Mouse (Mus musculus): ENCODE results near the gene Hlx. TPM values are rescaled to one million over a fixed set of nuclear protein-coding genes. Genes with fewer than 3 reads are reported as not detected.

Hlx gene
- total RNA-seq, 1 experiment from 2014 or later: 8.6 TPM

GRCm38 (mm10) chr1:184721121-184721520 lies 11.3 kb downstream of the Hlx start:
- ATAC-seq (replicated peaks in 1 of 2; ENCODE audit: insufficient read depth in 1 of 2, low FRiP score in 2 of 2, low TSS enrichment in 1 of 2, low read depth in 1 of 2, poor library complexity in 2 of 2, severe bottlenecking in 2 of 2): no peak

GRCm38 (mm10) chr1:184720162-184721025 lies 12.0 kb downstream of the Hlx start:
- peak in 1 of 2 experiments; percentile 6; a peak in 1 of 4 replicates for ATAC-seq (replicated peaks in 1 of 2; ENCODE audit: insufficient read depth in 1 of 2, low FRiP score in 2 of 2, low TSS enrichment in 1 of 2, low read depth in 1 of 2, poor library complexity in 2 of 2, severe bottlenecking in 2 of 2)

- ATAC-seq (replicated peaks in 1 of 2; ENCODE audit: insufficient read depth in 1 of 2, low FRiP score in 2 of 2, low TSS enrichment in 1 of 2, low read depth in 1 of 2, poor library complexity in 2 of 2, severe bottlenecking in 2 of 2): peak in 1 of 2 experiments; percentile 18; a peak in 1 of 4 replicates
Observed at GRCm38 (mm10) chr1:184718261-184719120, 13.9 kb downstream of the Hlx start.

GRCm38 (mm10) chr1:184717691-184718200 lies 14.7 kb downstream of the Hlx start:
- no peak for ATAC-seq (replicated peaks in 1 of 2; ENCODE audit: insufficient read depth in 1 of 2, low FRiP score in 2 of 2, low TSS enrichment in 1 of 2, low read depth in 1 of 2, poor library complexity in 2 of 2, severe bottlenecking in 2 of 2)

- ATAC-seq (replicated peaks in 1 of 2; ENCODE audit: insufficient read depth in 1 of 2, low FRiP score in 2 of 2, low TSS enrichment in 1 of 2, low read depth in 1 of 2, poor library complexity in 2 of 2, severe bottlenecking in 2 of 2): no peak
Observed at GRCm38 (mm10) chr1:184717016-184717568, 15.3 kb downstream of the Hlx start.

GRCm38 (mm10) chr1:184716117-184716516 lies 16.3 kb downstream of the Hlx start:
- ATAC-seq (replicated peaks in 1 of 2; ENCODE audit: insufficient read depth in 1 of 2, low FRiP score in 2 of 2, low TSS enrichment in 1 of 2, low read depth in 1 of 2, poor library complexity in 2 of 2, severe bottlenecking in 2 of 2): peak; percentile 30 to 50; a peak in 1 of 4 replicates

GRCm38 (mm10) chr1:184715693-184716092 lies 16.7 kb downstream of the Hlx start:
- no peak for ATAC-seq (replicated peaks in 1 of 2; ENCODE audit: insufficient read depth in 1 of 2, low FRiP score in 2 of 2, low TSS enrichment in 1 of 2, low read depth in 1 of 2, poor library complexity in 2 of 2, severe bottlenecking in 2 of 2)

- ATAC-seq (replicated peaks in 1 of 2; ENCODE audit: insufficient read depth in 1 of 2, low FRiP score in 2 of 2, low TSS enrichment in 1 of 2, low read depth in 1 of 2, poor library complexity in 2 of 2, severe bottlenecking in 2 of 2): no peak
Observed at GRCm38 (mm10) chr1:184714515-184714914, 17.9 kb downstream of the Hlx start.

GRCm38 (mm10) chr1:184713716-184714115 lies 18.7 kb downstream of the Hlx start:
- ATAC-seq (replicated peaks in 1 of 2; ENCODE audit: insufficient read depth in 1 of 2, low FRiP score in 2 of 2, low TSS enrichment in 1 of 2, low read depth in 1 of 2, poor library complexity in 2 of 2, severe bottlenecking in 2 of 2): no peak

GRCm38 (mm10) chr1:184707532-184708248 lies 24.7 kb downstream of the Hlx start:
- ATAC-seq (replicated peaks in 1 of 2; ENCODE audit: insufficient read depth in 1 of 2, low FRiP score in 2 of 2, low TSS enrichment in 1 of 2, low read depth in 1 of 2, poor library complexity in 2 of 2, severe bottlenecking in 2 of 2): no peak

GRCm38 (mm10) chr1:184704901-184705300 lies 27.5 kb downstream of the Hlx start:
- ATAC-seq (replicated peaks in 1 of 2; ENCODE audit: insufficient read depth in 1 of 2, low FRiP score in 2 of 2, low TSS enrichment in 1 of 2, low read depth in 1 of 2, poor library complexity in 2 of 2, severe bottlenecking in 2 of 2): no peak

- no peak for ATAC-seq (replicated peaks in 1 of 2; ENCODE audit: insufficient read depth in 1 of 2, low FRiP score in 2 of 2, low TSS enrichment in 1 of 2, low read depth in 1 of 2, poor library complexity in 2 of 2, severe bottlenecking in 2 of 2)
Observed at GRCm38 (mm10) chr1:184699295-184699694, 33.1 kb downstream of the Hlx start.

GRCm38 (mm10) chr1:184695451-184695850 lies 37.0 kb downstream of the Hlx start:
- no peak for ATAC-seq (replicated peaks in 1 of 2; ENCODE audit: insufficient read depth in 1 of 2, low FRiP score in 2 of 2, low TSS enrichment in 1 of 2, low read depth in 1 of 2, poor library complexity in 2 of 2, severe bottlenecking in 2 of 2)

- ATAC-seq (replicated peaks in 1 of 2; ENCODE audit: insufficient read depth in 1 of 2, low FRiP score in 2 of 2, low TSS enrichment in 1 of 2, low read depth in 1 of 2, poor library complexity in 2 of 2, severe bottlenecking in 2 of 2): peak; percentile 39 to 58; a peak in 2 of 4 replicates
Observed at GRCm38 (mm10) chr1:184692204-184692904, 40.1 kb downstream of the Hlx start.

- ATAC-seq (replicated peaks in 1 of 2; ENCODE audit: insufficient read depth in 1 of 2, low FRiP score in 2 of 2, low TSS enrichment in 1 of 2, low read depth in 1 of 2, poor library complexity in 2 of 2, severe bottlenecking in 2 of 2): no peak
Observed at GRCm38 (mm10) chr1:184691240-184691639, 41.2 kb downstream of the Hlx start.

- ATAC-seq (replicated peaks in 1 of 2; ENCODE audit: insufficient read depth in 1 of 2, low FRiP score in 2 of 2, low TSS enrichment in 1 of 2, low read depth in 1 of 2, poor library complexity in 2 of 2, severe bottlenecking in 2 of 2): no peak
Observed at GRCm38 (mm10) chr1:184688026-184688425, 44.4 kb downstream of the Hlx start.
